Mouse (Mus musculus) heart, embryonic 16.5 days (tissue): ENCODE data around the gene Ntng1. TPM values are rescaled to one million over a fixed set of nuclear protein-coding genes. Genes with fewer than 3 reads are reported as not detected.

Experiments
- ATAC-seq: fragments of 200-750 bp; cut with Nextera tagmentation; replicated peaks from 2 replicates; pipeline ENCODE4 v1.8.0; 2017; ENCODE audit warnings: moderate number of reproducible peaks; ENCODE audit not compliant: insufficient read depth, low FRiP score; ENCODE audit errors: extremely low read depth
- H3K27ac ChIP-seq: fragments of 300-500 bp; sonication (generic); 2 replicates; pipeline ENCODE4 v1.5.1; 2014; ENCODE audit warnings: mild to moderate bottlenecking, low read length, control low read depth, moderate library complexity
- H3K27me3 ChIP-seq: fragments of 300-500 bp; sonication (generic); 2 replicates; pipeline ENCODE4 v1.6.1; 2014; ENCODE audit warnings: low read length, mixed read lengths; ENCODE audit not compliant: control insufficient read depth, insufficient read depth
- H3K36me3 ChIP-seq: fragments of 300-500 bp; sonication (generic); 2 replicates; pipeline ENCODE4 v1.6.1; 2014; ENCODE audit not compliant: control insufficient read depth, insufficient read depth
- H3K4me1 ChIP-seq: fragments of 300-500 bp; sonication (generic); 2 replicates; pipeline ENCODE4 v1.6.1; 2014; ENCODE audit warnings: low read length, mixed read lengths; ENCODE audit not compliant: control insufficient read depth, insufficient read depth
- H3K4me2 ChIP-seq: fragments of 300-500 bp; sonication (generic); 2 replicates; pipeline ENCODE4 v1.6.1; 2014; ENCODE audit warnings: low read depth, mild to moderate bottlenecking, control low read depth, low read length
- H3K4me3 ChIP-seq: fragments of 300-500 bp; sonication (generic); 2 replicates; pipeline ENCODE4 v1.5.1; 2014; ENCODE audit warnings: mild to moderate bottlenecking, control low read depth, low read length
- H3K9ac ChIP-seq: fragments of 300-500 bp; sonication (generic); 2 replicates; pipeline ENCODE4 v1.6.1; 2014; ENCODE audit warnings: low read length, control low read depth
- H3K9me3 ChIP-seq: fragments of 300-500 bp; sonication (generic); replicated peaks from 2 replicates; pipeline ENCODE4 v1.6.1; 2016; ENCODE audit warnings: low read length; ENCODE audit not compliant: control insufficient read depth
- WGBS: fragments of 180-500 bp; shearing (Covaris S2); extraction: QIAGEN DNeasy Blood & Tissue Kit; methylation state at CpG from one replicate; pipeline ENCODE4 v1.1.7; 2014; 5-methylcytosine and 5-hydroxymethylcytosine counted together
- polyA plus RNA-seq: library from polyadenylated mRNA; unstranded; fragments of >200 nt; fragmentation: Nextera tagmentation; extraction: Ambion mirVana; gene quantifications from 2 replicates; pipeline ENCODE4 v1.2.1, GENCODE M21; 2015

Gene Ntng1
- polyA plus RNA-seq, 1 experiment from 2014 or later, result 0.20 TPM

DNA sequence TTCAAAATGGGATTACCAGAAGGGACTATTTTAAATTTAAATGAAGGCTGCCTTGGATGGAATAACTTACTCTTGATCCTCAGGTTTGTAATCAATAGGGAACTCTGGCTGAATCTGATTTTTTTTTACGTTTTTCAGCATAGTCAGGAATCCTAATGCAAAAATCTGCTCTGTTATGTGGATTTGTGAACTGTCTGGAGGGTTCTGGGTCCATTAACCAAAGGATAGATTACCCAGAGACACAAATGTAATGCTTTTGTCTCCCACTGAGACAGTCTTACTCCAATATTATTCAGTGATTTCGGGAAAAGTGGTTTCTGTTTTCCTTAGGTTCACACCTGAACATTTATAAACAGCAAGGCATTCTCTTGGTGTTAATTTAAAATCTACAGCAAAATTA, 58.5 kb downstream of the Ntng1 start:
- H3K36me3 ChIP-seq, result no peaks in the 10 kb centered on the region
- WGBS, result 63% methylated on average over 2 of the region's 2 CpGs

DNA sequence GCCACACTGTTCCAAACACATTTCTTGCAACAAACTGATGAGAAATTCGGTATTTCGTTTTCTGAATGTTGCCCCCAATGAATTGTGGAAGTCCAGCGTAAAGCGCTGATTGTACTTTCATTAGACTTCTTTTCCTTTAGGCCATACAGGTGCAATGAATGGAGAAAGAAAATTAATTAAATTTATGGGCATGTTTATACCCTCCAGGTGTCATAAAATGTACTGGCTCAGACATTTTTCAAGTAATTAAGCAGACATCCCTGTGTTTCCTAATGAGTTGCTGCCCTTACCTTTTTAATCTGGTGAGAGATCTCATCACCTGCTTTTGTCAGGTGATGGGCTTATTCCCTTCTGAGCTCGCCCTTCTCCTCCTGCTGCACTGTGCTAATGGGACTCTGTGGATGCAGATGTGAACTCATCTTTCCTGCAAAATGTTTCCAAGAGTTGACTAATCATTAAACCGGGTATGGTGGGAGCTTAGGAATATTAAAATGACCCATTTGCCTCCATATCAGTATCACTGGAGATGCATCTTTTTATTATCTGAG, 79.0 kb downstream of the Ntng1 start:
- H3K9ac ChIP-seq, result no peak overlapping the region

More for the DNA sequence above, 58.5 kb downstream of the Ntng1 start:
- Histone ChIP-seq H3K27me3 (no peaks in the 10 kb centered on the region), H3K27ac (no peak overlapping the region), H3K4me3 (no peak overlapping the region), H3K9ac (no peak overlapping the region), H3K9me3 (no peaks in the 10 kb centered on the region), H3K4me2 (no peak overlapping the region), H3K4me1 (no peaks in the 10 kb centered on the region)
- no peak for ATAC-seq

DNA sequence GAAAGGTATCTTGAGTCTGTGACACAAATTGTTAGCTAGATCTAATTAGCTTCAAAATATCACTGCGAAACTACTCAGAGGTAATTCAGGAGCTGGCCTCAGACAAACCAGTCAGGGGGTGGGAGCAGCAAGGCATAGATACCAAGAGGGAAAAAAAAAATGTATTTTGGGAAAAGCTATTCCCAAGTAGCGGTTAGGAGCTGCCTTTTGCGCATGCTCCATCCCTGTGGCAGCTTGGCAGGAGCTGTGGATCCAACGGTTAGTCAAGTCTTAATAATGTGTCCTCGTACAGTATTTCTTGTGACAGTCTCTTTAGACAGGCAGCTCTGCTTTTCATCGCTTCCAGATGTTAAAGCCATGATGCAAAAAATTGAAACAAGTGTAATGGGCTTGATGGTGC, 87.9 kb downstream of the Ntng1 start:
- H3K4me1 ChIP-seq, result no peaks in the 10 kb centered on the region

More for the DNA sequence above, 79.0 kb downstream of the Ntng1 start:
- Histone ChIP-seq H3K27ac (no peak overlapping the region), H3K4me2 (no peak overlapping the region), H3K9me3 (no peaks in the 10 kb centered on the region), H3K4me3 (no peak overlapping the region), H3K36me3 (no peaks in the 10 kb centered on the region), H3K27me3 (no peaks in the 10 kb centered on the region), H3K4me1 (no peaks in the 10 kb centered on the region)
- no peak for ATAC-seq
- WGBS, result 75% methylated on average over 6 of the region's 6 CpGs

DNA sequence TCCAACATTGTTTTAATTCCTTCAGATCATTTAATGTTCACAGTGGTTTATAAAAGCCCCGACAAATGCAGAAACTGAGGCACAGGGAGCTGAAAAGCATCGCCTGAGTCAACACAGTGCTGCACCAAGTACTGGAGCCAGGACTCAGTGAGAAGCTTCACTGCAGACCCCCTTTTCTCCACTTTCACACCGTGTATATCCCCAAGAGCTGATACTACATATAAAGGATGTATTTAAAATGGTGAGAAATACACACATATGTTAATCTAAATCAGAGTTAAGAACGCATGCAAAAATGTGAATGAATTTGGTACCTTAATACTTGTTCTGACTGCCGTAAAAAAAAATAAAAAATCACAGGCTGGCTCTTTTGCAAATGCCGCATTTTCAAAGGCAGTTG, 88.4 kb downstream of the Ntng1 start:
- no peak overlapping the region for H3K4me3 ChIP-seq
- WGBS, result 82% methylated on average over 6 of the region's 6 CpGs
- H3K27ac ChIP-seq, result no peak overlapping the region
- H3K4me2 ChIP-seq, result no peak overlapping the region
- ATAC-seq, result no peak
- no peaks in the 10 kb centered on the region for H3K36me3 ChIP-seq
- no peaks in the 10 kb centered on the region for H3K9me3 ChIP-seq
- no peaks in the 10 kb centered on the region for H3K4me1 ChIP-seq
- no peaks in the 10 kb centered on the region for H3K27me3 ChIP-seq
- no peak overlapping the region for H3K9ac ChIP-seq

More for the DNA sequence above, 87.9 kb downstream of the Ntng1 start:
- Histone ChIP-seq H3K4me2 (no peak overlapping the region), H3K27me3 (no peaks in the 10 kb centered on the region), H3K4me3 (no peak overlapping the region), H3K27ac (no peak overlapping the region), H3K9ac (no peak overlapping the region), H3K9me3 (no peaks in the 10 kb centered on the region), H3K36me3 (no peaks in the 10 kb centered on the region)
- 84% methylated on average over 6 of the region's 6 CpGs for WGBS
- no peak for ATAC-seq

DNA sequence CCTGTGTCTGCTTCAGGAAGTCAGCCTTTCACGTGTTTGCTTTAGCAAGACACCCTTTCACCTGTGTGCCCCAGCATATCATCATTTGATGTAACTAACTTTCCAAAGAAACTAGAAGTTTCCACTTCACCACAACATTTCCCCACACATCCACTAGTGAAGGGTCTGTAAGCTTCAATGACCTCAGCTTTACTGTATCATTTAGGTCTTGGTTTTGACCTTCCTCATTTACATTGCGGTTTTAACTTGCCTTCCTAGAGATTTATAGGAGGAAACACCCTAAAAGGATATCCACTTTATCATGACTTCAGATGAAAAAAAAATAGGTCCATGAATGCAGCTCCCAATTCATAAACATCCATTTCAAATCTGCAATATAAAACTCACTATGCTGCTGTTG, 89.7 kb downstream of the Ntng1 start:
- H3K4me3 ChIP-seq, result no peak overlapping the region
- no peaks in the 10 kb centered on the region for H3K27me3 ChIP-seq
- no peak for ATAC-seq
- no peaks in the 10 kb centered on the region for H3K4me1 ChIP-seq
- H3K27ac ChIP-seq, result no peak overlapping the region
- no peaks in the 10 kb centered on the region for H3K9me3 ChIP-seq
- WGBS, result 91% methylated on average over 2 of the region's 2 CpGs
- H3K9ac ChIP-seq, result no peak overlapping the region
- H3K36me3 ChIP-seq, result no peaks in the 10 kb centered on the region
- no peak overlapping the region for H3K4me2 ChIP-seq

DNA sequence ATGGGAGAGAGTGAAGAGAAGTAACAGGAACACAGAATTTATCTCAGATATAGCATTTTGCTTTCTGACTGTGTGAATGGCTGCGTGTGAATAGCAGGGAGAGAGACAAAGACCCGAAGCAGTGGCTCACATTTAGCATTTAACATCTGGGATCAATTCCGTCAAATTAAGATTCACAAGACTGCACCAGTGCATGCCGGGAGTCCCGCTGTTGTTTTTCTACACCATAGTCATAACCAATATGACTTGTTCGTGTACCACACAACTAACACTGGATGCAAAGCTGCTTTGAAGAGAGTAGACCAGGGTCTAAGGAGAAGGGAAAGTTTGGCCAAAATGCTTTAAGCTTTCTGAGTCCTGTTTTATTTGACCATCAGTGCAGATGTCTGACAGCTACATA, 95.7 kb downstream of the Ntng1 start:
- no peaks in the 10 kb centered on the region; the same call in 1 of the 2 replicates for H3K4me1 ChIP-seq
- H3K36me3 ChIP-seq, result no peaks in the 10 kb centered on the region
- no peaks in the 10 kb centered on the region for H3K9me3 ChIP-seq
- ATAC-seq, result no peak
- no peaks in the 10 kb centered on the region for H3K27me3 ChIP-seq
- no peak overlapping the region for H3K9ac ChIP-seq
- H3K4me2 ChIP-seq, result no peak overlapping the region
- H3K4me3 ChIP-seq, result no peak overlapping the region
- no peak overlapping the region for H3K27ac ChIP-seq
- 75% methylated on average over 6 of the region's 6 CpGs for whole genome bisulfite sequencing

DNA sequence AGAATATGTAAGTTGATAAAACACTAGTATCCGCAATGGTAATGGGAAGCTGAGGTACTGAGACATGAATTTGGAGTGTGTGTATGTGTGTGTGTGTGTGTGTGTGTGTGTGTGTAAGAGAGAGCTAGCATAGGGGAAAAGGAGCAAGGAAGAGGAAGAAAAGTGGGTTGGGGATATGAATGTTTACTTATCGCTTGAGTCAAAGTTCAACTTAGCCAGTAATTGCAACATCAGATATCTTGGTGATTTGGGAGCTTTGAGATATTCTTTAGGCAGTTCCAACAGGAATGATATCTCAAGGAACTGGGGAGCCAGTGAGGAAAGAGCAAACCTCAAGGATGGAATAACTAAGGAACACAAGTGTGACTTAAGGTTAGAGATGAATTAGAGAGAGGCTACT, 97.1 kb downstream of the Ntng1 start:
- no peak overlapping the region for H3K4me3 ChIP-seq
- no peak overlapping the region for H3K27ac ChIP-seq
- H3K9ac ChIP-seq, result no peak overlapping the region
- H3K4me1 ChIP-seq, result no peaks in the 10 kb centered on the region; the same call in 1 of the 2 replicates
- no peaks in the 10 kb centered on the region for H3K27me3 ChIP-seq
- no peaks in the 10 kb centered on the region for H3K9me3 ChIP-seq
- no peaks in the 10 kb centered on the region for H3K36me3 ChIP-seq
- H3K4me2 ChIP-seq, result no peak overlapping the region
- WGBS, result 98% methylated on average over 2 of the region's 2 CpGs
- ATAC-seq, result no peak

DNA sequence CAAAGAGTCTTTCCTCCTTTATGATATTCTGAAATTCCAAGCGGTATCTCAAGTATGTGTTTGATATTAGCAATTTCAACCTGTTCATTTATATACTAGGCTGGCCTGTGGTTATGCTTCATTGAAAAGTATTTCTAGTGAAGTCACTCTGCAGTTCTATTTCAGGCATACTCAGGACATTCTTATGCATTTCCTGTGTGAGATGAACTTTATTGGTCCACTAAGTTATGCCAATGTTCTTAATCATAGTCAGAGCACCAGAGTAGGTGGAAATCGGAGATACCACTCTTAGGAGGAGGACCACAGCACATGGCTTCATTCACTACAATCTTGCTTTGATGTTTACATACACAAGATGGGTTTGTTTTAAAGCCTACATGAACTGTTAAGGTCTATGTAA, 99.6 kb downstream of the Ntng1 start:
- WGBS, result 69% methylated on average over 2 of the region's 2 CpGs
- Histone ChIP-seq H3K4me1 (no peaks in the 10 kb centered on the region; the same call in 1 of the 2 replicates), H3K9ac (no peak overlapping the region), H3K27ac (no peak overlapping the region), H3K4me2 (no peak overlapping the region), H3K36me3 (no peaks in the 10 kb centered on the region), H3K9me3 (no peaks in the 10 kb centered on the region), H3K27me3 (no peaks in the 10 kb centered on the region), H3K4me3 (no peak overlapping the region)
- ATAC-seq, result no peak

DNA sequence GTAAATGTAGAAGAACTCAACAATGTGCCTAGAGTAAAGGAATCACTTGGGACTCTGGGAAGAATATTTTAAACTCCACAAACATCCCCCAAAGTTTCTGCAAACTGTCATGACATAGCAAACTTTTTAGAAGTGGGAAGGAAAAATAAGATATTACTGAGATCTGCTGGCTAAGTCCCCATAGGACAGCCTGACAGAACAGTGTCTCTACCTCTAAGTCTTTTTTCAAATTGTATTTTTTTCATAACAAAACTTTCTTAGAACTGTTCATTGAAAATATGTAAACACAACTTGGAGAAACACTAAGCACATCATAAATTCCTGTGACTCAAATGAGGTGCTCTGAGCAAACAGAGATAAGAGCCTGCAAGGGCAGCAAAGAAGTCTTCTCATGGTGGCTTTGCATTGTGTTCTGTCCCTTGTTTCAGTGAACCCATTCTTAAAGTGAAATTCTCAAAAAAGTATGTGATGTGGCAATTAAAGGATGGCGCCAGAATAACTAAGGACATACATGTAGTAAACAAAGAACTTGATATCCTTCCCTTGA, 100.1 kb downstream of the Ntng1 start:
- no peak overlapping the region for H3K9ac ChIP-seq
- H3K4me2 ChIP-seq, result no peak overlapping the region
- H3K4me3 ChIP-seq, result no peak overlapping the region
- no peaks in the 10 kb centered on the region; the same call in 1 of the 2 replicates for H3K4me1 ChIP-seq
- H3K36me3 ChIP-seq, result no peaks in the 10 kb centered on the region
- H3K27me3 ChIP-seq, result no peaks in the 10 kb centered on the region
- ATAC-seq, result no peak
- 76% methylated on average over 1 of the region's 1 CpGs for WGBS
- no peaks in the 10 kb centered on the region for H3K9me3 ChIP-seq
- H3K27ac ChIP-seq, result no peak overlapping the region
